Mouse (Mus musculus) neural tube, embryonic 14.5 days (tissue): Measurements from ENCODE around the gene Tex14. TPM values are rescaled to one million over a fixed set of nuclear protein-coding genes. Genes with fewer than 3 reads are reported as not detected.
A peak's percentile ranks its signal among the peaks of the same experiment; 100 is the strongest.

ENCODE experiments used
- ATAC-seq: fragments of 200-750 bp; cut with Nextera tagmentation; 2 replicates; pipeline ENCODE4 v1.8.0; 2017; ENCODE audit warnings: low read depth, mild to moderate bottlenecking, moderate TSS enrichment, moderate library complexity
- H3K27ac ChIP-seq: fragments of 300-500 bp; sonication (generic); 2 replicates; pipeline ENCODE4 v1.5.1; 2014; ENCODE audit warnings: low read depth, mild to moderate bottlenecking, control low read depth, low read length, moderate library complexity, mixed read lengths
- H3K27me3 ChIP-seq: fragments of 300-500 bp; sonication (generic); 2 replicates; pipeline ENCODE4 v1.6.1; 2014; ENCODE audit warnings: low read length; ENCODE audit not compliant: control insufficient read depth, insufficient read depth
- H3K36me3 ChIP-seq: fragments of 300-500 bp; sonication (generic); 2 replicates; pipeline ENCODE4 v1.6.1; 2014; ENCODE audit warnings: low read length, mixed read lengths; ENCODE audit not compliant: control insufficient read depth, insufficient read depth
- H3K4me1 ChIP-seq: fragments of 300-500 bp; sonication (generic); 2 replicates; pipeline ENCODE4 v1.6.1; 2014; ENCODE audit warnings: low read length; ENCODE audit not compliant: control insufficient read depth, insufficient read depth
- H3K4me2 ChIP-seq: fragments of 300-500 bp; sonication (generic); 2 replicates; pipeline ENCODE4 v1.6.1; 2014; ENCODE audit warnings: mild to moderate bottlenecking, low read depth, low read length, control low read depth
- H3K4me3 ChIP-seq: fragments of 300-500 bp; sonication (generic); 2 replicates; pipeline ENCODE4 v1.5.1; 2014; ENCODE audit warnings: low read depth, low read length, control low read depth, mixed read lengths
- H3K9ac ChIP-seq: fragments of 300-500 bp; sonication (generic); replicated peaks from 2 replicates; pipeline ENCODE4 v1.6.1; 2014; ENCODE audit warnings: low read depth, mild to moderate bottlenecking, control low read depth, low read length, mixed read lengths
- H3K9me3 ChIP-seq: fragments of 300-500 bp; sonication (generic); 2 replicates; pipeline ENCODE4 v1.6.1; 2016; ENCODE audit warnings: low read length; ENCODE audit not compliant: control insufficient read depth
- WGBS: fragments of 180-500 bp; shearing (Covaris S2); extraction: QIAGEN DNeasy Blood & Tissue Kit; methylation state at CpG from one replicate; pipeline ENCODE4 v1.1.7; 2014; 5-methylcytosine and 5-hydroxymethylcytosine counted together
- polyA plus RNA-seq: library from polyadenylated mRNA; unstranded; fragments of >200 nt; fragmentation: Nextera tagmentation; extraction: Ambion mirVana; gene quantifications from 2 replicates; pipeline ENCODE4 v1.2.1, GENCODE M21; 2014

The Tex14 gene
- polyA plus RNA-seq, 1 experiment from 2014 or later = 0.51 TPM

- Histone ChIP-seq H3K27ac (no peak overlapping the region), H3K27me3 (no peaks in the 10 kb centered on the region), H3K4me2 (no peak overlapping the region), H3K36me3 (no peaks in the 10 kb centered on the region), H3K9ac (no peak overlapping the region), H3K9me3 (no peaks in the 10 kb centered on the region), H3K4me3 (no peak overlapping the region), H3K4me1 (no peaks in the 10 kb centered on the region)
- no peak for ATAC-seq
- WGBS = 87% methylated on average over 6 of the region's 6 CpGs
These were observed 156.3 kb downstream of the Tex14 start for GRCm38 (mm10) chr11:87561208-87561607.

GRCm38 (mm10) chr11:87566501-87566900, 161.6 kb downstream of the Tex14 start, which contains the start of gene Gm11492:
TSS of gene Gm11492 (plus strand) at chr11:87566653.
- Histone ChIP-seq H3K27ac (no peak within 1 kb of the TSS), H3K4me1 (no peaks in the 10 kb centered on the region), H3K9me3 (no peaks in the 10 kb centered on the region), H3K4me3 (no peak within 1 kb of the TSS), H3K36me3 (no peaks in the 10 kb centered on the region), H3K9ac (no peak within 1 kb of the TSS), H3K27me3 (no peaks in the 10 kb centered on the region), H3K4me2 (no peak within 1 kb of the TSS)
- ATAC-seq = no peak
- WGBS = 85% methylated on average over 3 of the region's 3 CpGs

- H3K4me2 ChIP-seq = no peak within 1 kb of the TSS
- WGBS = 78% methylated on average over 7 of the region's 7 CpGs
These were observed 163.5 kb downstream of the Tex14 start, which contains the start of gene Sept4 for GRCm38 (mm10) chr11:87568255-87568953. TSS of gene Sept4 (plus strand) at chr11:87568903.

GRCm38 (mm10) chr11:87570743-87571142, 165.9 kb downstream of the Tex14 start:
- Histone ChIP-seq H3K4me3 (no peak overlapping the region), H3K9me3 (no peaks in the 10 kb centered on the region), H3K9ac (no peak overlapping the region), H3K27ac (no peak overlapping the region), H3K27me3 (no peaks in the 10 kb centered on the region), H3K4me2 (no peak overlapping the region), H3K4me1 (no peaks in the 10 kb centered on the region), H3K36me3 (no peaks in the 10 kb centered on the region)
- no peak for ATAC-seq
- WGBS = 91% methylated on average over 5 of the region's 5 CpGs

More at GRCm38 (mm10) chr11:87568255-87568953, 163.5 kb downstream of the Tex14 start, which contains the start of gene Sept4:
- Histone ChIP-seq H3K4me3 (no peak within 1 kb of the TSS), H3K4me1 (no peaks in the 10 kb centered on the region), H3K9me3 (no peaks in the 10 kb centered on the region), H3K36me3 (no peaks in the 10 kb centered on the region), H3K9ac (no peak within 1 kb of the TSS), H3K27me3 (no peaks in the 10 kb centered on the region), H3K27ac (no peak within 1 kb of the TSS)
- no peak for ATAC-seq

- H3K36me3 ChIP-seq = no peaks in the 10 kb centered on the region
- H3K4me1 ChIP-seq = no peaks in the 10 kb centered on the region
- H3K4me3 ChIP-seq = no peak overlapping the region
- no peak overlapping the region for H3K9ac ChIP-seq
- ATAC-seq = no peak
- H3K4me2 ChIP-seq = no peak overlapping the region
- no peaks in the 10 kb centered on the region for H3K9me3 ChIP-seq
- 100% methylated on average over 1 of the region's 1 CpGs for WGBS
- no peaks in the 10 kb centered on the region for H3K27me3 ChIP-seq
- no peak overlapping the region for H3K27ac ChIP-seq
These were observed 166.6 kb downstream of the Tex14 start for GRCm38 (mm10) chr11:87571361-87571950.

GRCm38 (mm10) chr11:87573751-87574150, 168.9 kb downstream of the Tex14 start:
- WGBS = 78% methylated on average over 7 of the region's 7 CpGs
- ATAC-seq = no peak

GRCm38 (mm10) chr11:87574520-87575180, 169.8 kb downstream of the Tex14 start:
- Histone ChIP-seq H3K27ac (no peak overlapping the region), H3K36me3 (no peaks in the 10 kb centered on the region), H3K4me2 (no peak overlapping the region), H3K9me3 (no peaks in the 10 kb centered on the region), H3K4me3 (no peak overlapping the region), H3K27me3 (no peaks in the 10 kb centered on the region), H3K9ac (no peak overlapping the region), H3K4me1 (peaks cover 8% of the 10 kb centered on the region; the same call in 1 of the 2 replicates)
- WGBS = 74% methylated on average over 21 of the region's 21 CpGs
- ATAC-seq = no peak

More at GRCm38 (mm10) chr11:87573751-87574150, 168.9 kb downstream of the Tex14 start:
- Histone ChIP-seq H3K9ac (no peak overlapping the region), H3K27ac (no peak overlapping the region), H3K9me3 (no peaks in the 10 kb centered on the region), H3K27me3 (no peaks in the 10 kb centered on the region), H3K36me3 (no peaks in the 10 kb centered on the region), H3K4me2 (no peak overlapping the region), H3K4me3 (no peak overlapping the region), H3K4me1 (peaks cover 6% of the 10 kb centered on the region; the same call in 1 of the 2 replicates)

- 26% methylated on average over 6 of the region's 6 CpGs for WGBS
- H3K27me3 ChIP-seq = no peaks in the 10 kb centered on the region
- no peaks in the 10 kb centered on the region for H3K9me3 ChIP-seq
- peak overlapping the region; percentile 60 for H3K9ac ChIP-seq
- 0 out of 2 replicates have a peak, but pooled peaks have one; percentile 9 for ATAC-seq
- peak overlapping the region; percentile 52 for H3K4me3 ChIP-seq
- peaks cover 8% of the 10 kb centered on the region; the same call in 1 of the 2 replicates for H3K4me1 ChIP-seq
- H3K27ac ChIP-seq = no peak overlapping the region
- peak overlapping the region; percentile 89 for H3K4me2 ChIP-seq
- no peaks in the 10 kb centered on the region for H3K36me3 ChIP-seq
These were observed 172.9 kb downstream of the Tex14 start for GRCm38 (mm10) chr11:87577601-87578248.
